Mouse (Mus musculus): ENCODE data around the gene Lrrc75b. TPM values are rescaled to one million over a fixed set of nuclear protein-coding genes. Genes with fewer than 3 reads are reported as not detected.
A peak's percentile ranks its signal among the peaks of the same experiment; 100 is the strongest.

Gene Lrrc75b
- polyA plus RNA-seq, 1 experiment from 2014 or later, result 0.93 TPM

DNA sequence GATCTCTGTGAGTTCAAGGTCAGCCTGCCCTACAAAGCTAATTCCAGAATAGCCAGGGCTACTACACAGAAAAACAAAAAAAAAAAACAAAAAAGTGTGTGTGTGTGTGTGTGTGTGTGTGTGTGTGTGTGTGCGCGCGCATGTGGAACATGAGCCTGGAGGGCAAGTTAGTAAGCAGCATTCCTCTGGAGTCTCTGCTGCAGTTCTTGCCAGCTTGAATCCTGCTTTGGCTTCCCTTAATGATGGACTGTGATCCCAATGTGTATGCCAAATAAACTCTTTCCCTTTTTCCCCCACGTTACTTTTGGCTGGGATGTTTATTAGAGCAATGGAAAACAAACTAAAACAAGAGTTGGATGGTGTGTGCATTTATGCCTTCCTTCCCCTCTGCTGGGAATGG, 38.5 kb downstream of the Lrrc75b start:
- no peak overlapping the region for H3K4me3 ChIP-seq (ENCODE audit: low read depth, low read length)
- H3K36me3 ChIP-seq (ENCODE audit: control insufficient read depth, insufficient read depth, low read length), result peaks cover 5% of the 10 kb centered on the region; the same call in 1 of the 2 replicates
- H3K4me1 ChIP-seq (replicated peaks; ENCODE audit: control insufficient read depth, insufficient read depth), result no peaks in the 10 kb centered on the region
- DNase-seq (ENCODE audit: low spot score) (no peak), ATAC-seq (ENCODE audit: low FRiP score, low TSS enrichment) (no peak)
- WGBS, result 86% methylated on average over 4 of the region's 4 CpGs
- no peaks in the 10 kb centered on the region for H3K27me3 ChIP-seq (ENCODE audit: control insufficient read depth, insufficient read depth, low read length)
- H3K9me3 ChIP-seq (ENCODE audit: control insufficient read depth, low read length), result no peaks in the 10 kb centered on the region
- no peak for TF ChIP-seq EP300 (optimal IDR thresholded peaks at IDR 0.05)
- no peak for TF ChIP-seq CTCF (IDR thresholded peaks at IDR 0.05; ENCODE audit: low read depth)
- H3K27ac ChIP-seq (replicated peaks), result no peak overlapping the region
- H3K9ac ChIP-seq (ENCODE audit: low read length), result no peak overlapping the region
- H3K4me2 ChIP-seq (replicated peaks; ENCODE audit: low read depth), result no peak overlapping the region

DNA sequence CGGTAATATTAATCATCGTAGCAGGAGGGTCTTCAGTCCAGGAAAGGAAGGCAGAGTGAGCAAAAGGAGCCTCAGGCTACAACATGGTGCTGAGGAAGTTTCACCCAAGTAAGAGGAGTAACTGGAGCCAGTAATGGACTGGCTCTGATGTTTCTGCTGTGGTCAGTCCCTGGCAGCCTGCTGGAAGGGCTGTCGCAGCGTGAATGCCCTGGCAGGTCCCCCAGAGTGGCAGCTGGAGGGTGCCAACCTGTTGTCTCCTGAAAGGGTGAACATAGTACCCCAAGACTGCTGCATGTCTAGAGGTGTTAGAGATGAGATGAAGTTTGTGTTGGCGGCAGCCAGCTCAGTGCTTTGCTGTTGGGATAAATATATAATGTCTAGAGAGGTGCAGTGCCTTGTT, 39.5 kb downstream of the Lrrc75b start:
- TF ChIP-seq CTCF (IDR thresholded peaks at IDR 0.05; ENCODE audit: low read depth) (no peak), EP300 (optimal IDR thresholded peaks at IDR 0.05) (no peak)
- ATAC-seq (ENCODE audit: low FRiP score, low TSS enrichment), result no peak
- Histone ChIP-seq H3K4me2 (replicated peaks; ENCODE audit: low read depth) (no peak overlapping the region), H3K9ac (ENCODE audit: low read length) (no peak overlapping the region), H3K36me3 (ENCODE audit: control insufficient read depth, insufficient read depth, low read length) (peaks cover 5% of the 10 kb centered on the region; the same call in 1 of the 2 replicates), H3K4me1 (replicated peaks; ENCODE audit: control insufficient read depth, insufficient read depth) (no peaks in the 10 kb centered on the region; the same call in 1 of the 2 replicates), H3K4me3 (ENCODE audit: low read depth, low read length) (no peak overlapping the region), H3K9me3 (ENCODE audit: control insufficient read depth, low read length) (no peaks in the 10 kb centered on the region), H3K27ac (replicated peaks) (no peak overlapping the region), H3K27me3 (ENCODE audit: control insufficient read depth, insufficient read depth, low read length) (no peaks in the 10 kb centered on the region)
- 92% methylated on average over 5 of the region's 5 CpGs for WGBS
- no peak for DNase-seq (ENCODE audit: low spot score)

DNA sequence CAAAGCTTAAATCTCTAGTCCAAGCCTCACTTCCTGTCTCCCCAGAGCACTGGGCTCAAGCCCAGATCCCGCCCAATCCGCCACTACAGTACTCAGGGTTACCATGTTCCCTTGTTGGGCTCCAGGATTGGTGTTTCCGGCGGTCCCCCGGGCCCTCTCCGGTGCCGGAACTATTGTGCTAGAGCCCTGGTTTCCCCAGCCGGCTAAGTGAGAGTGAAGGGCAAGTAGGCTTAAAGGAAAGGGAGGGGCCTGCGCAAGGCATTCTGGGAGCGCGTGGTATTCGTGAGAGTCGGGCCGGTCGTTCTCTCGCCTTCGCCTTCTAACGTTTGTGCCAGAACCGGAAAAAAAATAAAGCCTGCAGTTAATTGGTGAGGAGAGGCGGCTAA, 42.4 kb downstream of the Lrrc75b start, which contains the start of gene Gucd1:
TSS of gene Gucd1 (minus strand) at position 215 of the 386 bp plus-strand sequence.
- Histone ChIP-seq H3K4me2 (replicated peaks; ENCODE audit: low read depth) (peak within 1 kb of the TSS; percentile 90), H3K9me3 (ENCODE audit: control insufficient read depth, low read length) (no peaks in the 10 kb centered on the region), H3K27ac (replicated peaks) (peak within 1 kb of the TSS; percentile 99), H3K27me3 (ENCODE audit: control insufficient read depth, insufficient read depth, low read length) (no peaks in the 10 kb centered on the region), H3K4me3 (ENCODE audit: low read depth, low read length) (peak within 1 kb of the TSS; percentile 85), H3K4me1 (replicated peaks; ENCODE audit: control insufficient read depth, insufficient read depth) (no peaks in the 10 kb centered on the region; the same call in 1 of the 2 replicates), H3K36me3 (ENCODE audit: control insufficient read depth, insufficient read depth, low read length) (peaks cover 5% of the 10 kb centered on the region; the same call in 1 of the 2 replicates), H3K9ac (ENCODE audit: low read length) (peak within 1 kb of the TSS; percentile 89)
- peak; percentile 93 for ATAC-seq (ENCODE audit: low FRiP score, low TSS enrichment)
- TF ChIP-seq CTCF (IDR thresholded peaks at IDR 0.05; ENCODE audit: low read depth) (no peak), EP300 (optimal IDR thresholded peaks at IDR 0.05) (peak; percentile 86)
- under 1% methylated on average over 20 of the region's 20 CpGs for WGBS
- DNase-seq (ENCODE audit: low spot score), result peak; percentile 97

DNA sequence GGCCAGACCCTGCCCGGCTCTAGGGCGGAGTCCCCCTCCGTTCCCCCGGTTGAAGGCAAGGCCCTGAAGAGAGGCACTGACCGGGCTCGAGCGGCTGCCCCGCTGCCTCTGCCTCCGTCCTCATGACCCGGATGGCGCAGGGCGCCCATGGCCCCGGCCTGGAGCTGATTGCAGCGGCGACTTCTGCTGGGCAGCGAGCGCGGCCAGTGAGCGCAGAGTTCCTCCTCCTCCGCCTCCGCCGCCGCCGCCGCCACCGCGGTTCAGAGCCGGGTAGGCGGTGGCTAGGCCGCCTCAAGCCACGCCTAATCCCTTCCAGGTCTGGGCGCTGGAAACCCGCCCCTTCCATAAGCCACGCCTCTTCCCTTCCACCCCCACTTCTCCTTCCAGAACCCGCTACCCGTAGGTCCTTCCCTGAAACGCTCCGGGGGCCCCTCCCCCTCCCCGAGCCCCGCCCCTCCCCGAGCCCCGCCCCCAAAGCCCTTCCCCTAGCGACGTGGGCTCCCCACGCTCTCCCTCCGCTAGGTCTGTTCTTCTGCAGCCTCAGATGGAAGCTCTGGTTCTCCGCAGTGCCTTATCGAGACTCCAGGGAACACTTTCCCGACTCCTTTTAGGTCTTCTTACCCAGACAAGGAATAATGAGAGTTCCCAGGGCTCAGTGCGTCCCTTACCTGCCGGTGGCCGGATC, 42.9 kb downstream of the Lrrc75b start, which contains the start of gene Snrpd3:
TSS of gene Snrpd3 (plus strand) at position 479 of the 685 bp plus-strand sequence.
- WGBS, result under 1% methylated on average over 28 of the region's 52 CpGs
- ATAC-seq (ENCODE audit: low FRiP score, low TSS enrichment) (peak; percentile 97), DNase-seq (ENCODE audit: low spot score) (peak; percentile 98)
- H3K4me3 ChIP-seq (ENCODE audit: low read depth, low read length), result peak within 1 kb of the TSS; percentile 85
- no peaks in the 10 kb centered on the region; the same call in 1 of the 2 replicates for H3K4me1 ChIP-seq (replicated peaks; ENCODE audit: control insufficient read depth, insufficient read depth)
- no peak for TF ChIP-seq EP300 (optimal IDR thresholded peaks at IDR 0.05)
- no peak for TF ChIP-seq CTCF (IDR thresholded peaks at IDR 0.05; ENCODE audit: low read depth)
- H3K36me3 ChIP-seq (ENCODE audit: control insufficient read depth, insufficient read depth, low read length), result 0 out of 2 replicates have a peak, but pooled peaks cover 5% of the 10 kb centered on the region
- no peaks in the 10 kb centered on the region for H3K27me3 ChIP-seq (ENCODE audit: control insufficient read depth, insufficient read depth, low read length)
- no peaks in the 10 kb centered on the region for H3K9me3 ChIP-seq (ENCODE audit: control insufficient read depth, low read length)
- H3K9ac ChIP-seq (ENCODE audit: low read length), result peak within 1 kb of the TSS; percentile 89
- peak within 1 kb of the TSS; percentile 99 for H3K27ac ChIP-seq (replicated peaks)
- peak within 1 kb of the TSS; percentile 90 for H3K4me2 ChIP-seq (replicated peaks; ENCODE audit: low read depth)

DNA sequence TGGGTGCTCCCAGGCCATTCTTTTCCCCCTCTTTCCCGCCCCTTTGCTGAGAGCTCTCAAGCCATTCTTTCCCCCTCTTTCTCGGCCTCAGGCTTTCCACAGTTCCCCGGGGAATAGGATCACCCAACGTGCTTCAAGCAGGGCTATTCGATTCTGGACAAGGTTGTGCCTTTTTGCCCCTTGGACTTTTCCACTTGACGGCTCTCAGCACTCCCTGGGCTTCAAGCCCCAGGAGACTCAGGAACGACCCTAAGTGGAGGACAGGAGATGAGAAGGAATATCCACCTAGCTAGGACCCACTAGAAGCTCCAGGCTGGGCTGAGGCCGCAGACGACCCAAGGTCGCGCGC, 43.4 kb downstream of the Lrrc75b start:
- under 1% methylated on average over 12 of the region's 12 CpGs for WGBS
- Histone ChIP-seq H3K9me3 (ENCODE audit: control insufficient read depth, low read length) (no peaks in the 10 kb centered on the region), H3K36me3 (ENCODE audit: control insufficient read depth, insufficient read depth, low read length) (peaks cover 7% of the 10 kb centered on the region; the same call in 1 of the 2 replicates), H3K4me3 (ENCODE audit: low read depth, low read length) (peak overlapping the region; percentile 85), H3K27me3 (ENCODE audit: control insufficient read depth, insufficient read depth, low read length) (no peaks in the 10 kb centered on the region), H3K4me1 (replicated peaks; ENCODE audit: control insufficient read depth, insufficient read depth) (no peaks in the 10 kb centered on the region; the same call in 1 of the 2 replicates), H3K4me2 (replicated peaks; ENCODE audit: low read depth) (peak overlapping the region; percentile 90), H3K27ac (replicated peaks) (peak overlapping the region; percentile 99), H3K9ac (ENCODE audit: low read length) (peak overlapping the region; percentile 89)
- DNase-seq (ENCODE audit: low spot score), result no peak
- no peak for ATAC-seq (ENCODE audit: low FRiP score, low TSS enrichment)
- TF ChIP-seq CTCF (IDR thresholded peaks at IDR 0.05; ENCODE audit: low read depth) (no peak), EP300 (optimal IDR thresholded peaks at IDR 0.05) (no peak)
